Mouse (Mus musculus) heart, postnatal 0 days (tissue): Measurements from ENCODE around the gene Mul1. TPM values are rescaled to one million over a fixed set of nuclear protein-coding genes. Genes with fewer than 3 reads are reported as not detected.
A peak's percentile ranks its signal among the peaks of the same experiment; 100 is the strongest.

Experiments
- ATAC-seq: fragments of 200-750 bp; cut with Nextera tagmentation; 2 replicates; pipeline ENCODE4 v1.8.0; 2017; ENCODE audit warnings: low read depth, moderate number of reproducible peaks, moderate library complexity; ENCODE audit not compliant: insufficient read depth
- DNase-seq: peaks from one replicate; pipeline ENCODE4 v3.0.0-alpha.2; 2016; ENCODE audit warnings: low spot score
- H3K27ac ChIP-seq: fragments of 300-500 bp; sonication (generic); 2 replicates; pipeline ENCODE4 v1.5.1; 2014; ENCODE audit warnings: low read depth, mild to moderate bottlenecking
- H3K27me3 ChIP-seq: fragments of 300-500 bp; sonication (generic); 2 replicates; pipeline ENCODE4 v1.6.1; 2014; ENCODE audit warnings: low read length, mixed read lengths; ENCODE audit not compliant: control insufficient read depth, insufficient read depth
- H3K36me3 ChIP-seq: fragments of 300-500 bp; sonication (generic); replicated peaks from 2 replicates; pipeline ENCODE4 v1.6.1; 2014; ENCODE audit warnings: low read length, mixed read lengths; ENCODE audit not compliant: control insufficient read depth, insufficient read depth
- H3K4me1 ChIP-seq: fragments of 300-500 bp; sonication (generic); 2 replicates; pipeline ENCODE4 v1.6.1; 2014; ENCODE audit warnings: antibody characterized with exemption; ENCODE audit not compliant: control insufficient read depth, insufficient read depth
- H3K4me2 ChIP-seq: fragments of 300-500 bp; sonication (generic); 2 replicates; pipeline ENCODE4 v1.6.1; 2014; ENCODE audit warnings: low read depth, mild to moderate bottlenecking, low read length, moderate library complexity
- H3K4me3 ChIP-seq: fragments of 300-500 bp; sonication (generic); 2 replicates; pipeline ENCODE4 v1.5.1; 2014; ENCODE audit warnings: low read depth, low read length
- H3K9ac ChIP-seq: fragments of 300-500 bp; sonication (generic); replicated peaks from 2 replicates; pipeline ENCODE4 v1.6.1; 2014; ENCODE audit warnings: low read depth, low read length, mixed read lengths
- H3K9me3 ChIP-seq: fragments of 300-500 bp; sonication (generic); replicated peaks from 2 replicates; pipeline ENCODE4 v1.6.1; 2016; ENCODE audit warnings: low read length; ENCODE audit not compliant: control insufficient read depth
- CTCF ChIP-seq: IDR thresholded peaks from 2 replicates; pipeline ENCODE4 v1.5.1; 2016; ENCODE audit warnings: antibody characterized with exemption, control low read depth, low read depth
- EP300 ChIP-seq: IDR thresholded peaks from 2 replicates; pipeline ENCODE4 v1.6.1; 2016; ENCODE audit warnings: antibody characterized with exemption, low read depth
- WGBS: fragments of 180-500 bp; shearing (Covaris S2); extraction: QIAGEN DNeasy Blood & Tissue Kit; methylation state at CpG from one replicate; pipeline ENCODE4 v1.1.7; 2014; 5-methylcytosine and 5-hydroxymethylcytosine counted together
- polyA plus RNA-seq: library from polyadenylated mRNA; unstranded; fragments of >200 nt; fragmentation: Nextera tagmentation; extraction: Ambion mirVana; gene quantifications from 2 replicates; pipeline ENCODE4 v1.2.1, GENCODE M21; 2015
- total RNA-seq: library from RNA; depleted of rRNA; stranded (reverse); fragments of >200 nt; gene quantifications from 2 replicates; pipeline ENCODE4 v1.2.3, GENCODE M21; 2014; ENCODE audit warnings: low replicate concordance

Mul1 gene
- total and polyA plus RNA-seq, 2 experiments from 2014 or later, result 30.0 to 40.6 TPM

DNA sequence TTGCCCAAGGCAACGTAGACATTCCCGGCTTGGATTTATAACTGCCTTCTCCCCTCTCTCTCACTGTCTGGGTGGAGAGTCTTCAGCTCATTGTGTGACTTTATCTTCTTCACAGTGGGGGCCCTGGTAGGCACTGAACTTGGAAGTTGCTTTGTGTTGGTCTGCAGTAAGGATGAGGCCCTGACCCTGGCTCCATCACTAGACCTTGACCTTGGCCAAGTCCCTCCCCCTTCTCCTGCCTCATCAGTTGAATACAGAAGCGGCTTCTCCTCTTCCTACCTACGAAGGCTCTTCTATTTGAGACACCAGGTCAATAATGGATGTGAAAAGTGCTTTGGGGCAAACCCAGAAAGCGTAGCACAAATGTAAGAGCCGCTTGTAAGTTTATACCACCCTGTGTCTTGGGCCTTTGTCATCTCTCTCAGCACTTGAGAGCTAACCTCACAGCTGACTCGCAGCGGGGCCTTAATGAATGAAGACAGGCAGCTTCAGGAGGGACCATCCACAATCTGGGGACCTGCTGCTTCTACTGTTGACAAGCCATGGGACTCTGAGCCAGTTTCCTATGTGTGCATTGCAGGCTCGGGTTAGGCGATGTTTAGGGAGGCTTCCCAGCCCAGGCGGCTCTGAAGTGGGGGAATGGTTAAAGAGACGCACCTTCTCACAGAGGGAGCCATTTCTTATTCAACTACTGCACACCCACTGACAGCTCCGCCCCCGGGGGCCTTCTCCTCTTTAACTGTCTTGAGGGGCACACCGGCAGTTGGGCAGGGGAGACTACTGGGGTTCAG lies 18.0 kb downstream of the Mul1 start:
- H3K9ac ChIP-seq, result no peak overlapping the region
- WGBS, result 35% methylated on average over 15 of the region's 15 CpGs
- no peaks in the 10 kb centered on the region for H3K36me3 ChIP-seq
- 0 out of 2 replicates have a peak, but pooled peaks cover 6% of the 10 kb centered on the region for H3K4me1 ChIP-seq
- DNase-seq, result no peak
- H3K4me2 ChIP-seq, result no peak overlapping the region
- H3K27me3 ChIP-seq, result peaks cover 51% of the 10 kb centered on the region
- no peak overlapping the region for H3K27ac ChIP-seq
- TF ChIP-seq EP300, result no peak
- TF ChIP-seq CTCF, result no peak
- no peak for ATAC-seq
- H3K9me3 ChIP-seq, result no peaks in the 10 kb centered on the region
- no peak overlapping the region for H3K4me3 ChIP-seq

DNA sequence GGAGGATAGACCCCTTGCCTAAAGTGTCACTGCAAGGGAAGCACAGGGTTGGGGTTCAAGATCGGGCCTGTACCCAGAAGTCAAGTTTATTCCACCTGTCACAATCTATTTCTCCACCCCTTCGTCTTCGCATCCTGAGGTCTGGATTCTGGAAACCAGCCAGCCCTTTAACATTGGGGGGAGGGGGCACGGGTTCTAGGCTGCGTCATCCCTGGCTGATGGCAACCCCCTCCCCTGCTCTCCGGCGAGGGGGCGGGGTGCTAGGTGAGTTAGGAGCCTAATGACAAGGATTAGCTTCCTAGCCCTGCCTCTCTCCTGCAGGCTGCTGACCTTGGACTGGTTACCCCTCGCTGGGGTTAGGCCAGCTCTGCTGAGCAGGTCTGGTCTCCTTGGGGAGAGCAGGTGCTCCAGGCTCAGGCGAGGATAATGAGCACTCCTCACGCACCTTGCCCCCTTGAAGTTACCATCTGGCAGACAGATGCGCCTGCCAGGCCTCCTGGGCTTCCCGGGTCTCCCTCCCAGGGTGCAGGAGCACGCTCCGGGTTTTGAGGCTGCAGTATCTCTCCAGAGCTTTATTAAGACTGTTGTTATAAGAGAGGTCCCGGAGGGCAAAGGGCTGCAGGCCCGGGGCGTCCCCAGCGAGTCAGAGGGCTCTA lies 18.8 kb downstream of the Mul1 start:
- TF ChIP-seq EP300, result no peak
- TF ChIP-seq CTCF, result no peak
- DNase-seq (no peak), ATAC-seq (0 out of 2 replicates have a peak, but pooled peaks have one; percentile 3)
- Histone ChIP-seq H3K36me3 (no peaks in the 10 kb centered on the region), H3K9me3 (no peaks in the 10 kb centered on the region), H3K27ac (no peak overlapping the region), H3K27me3 (peaks cover 55% of the 10 kb centered on the region), H3K4me1 (0 out of 2 replicates have a peak, but pooled peaks cover 6% of the 10 kb centered on the region), H3K4me3 (peak overlapping the region; percentile 86), H3K9ac (no peak overlapping the region), H3K4me2 (peak overlapping the region; percentile 99)
- WGBS, result 12% methylated on average over 19 of the region's 19 CpGs

DNA sequence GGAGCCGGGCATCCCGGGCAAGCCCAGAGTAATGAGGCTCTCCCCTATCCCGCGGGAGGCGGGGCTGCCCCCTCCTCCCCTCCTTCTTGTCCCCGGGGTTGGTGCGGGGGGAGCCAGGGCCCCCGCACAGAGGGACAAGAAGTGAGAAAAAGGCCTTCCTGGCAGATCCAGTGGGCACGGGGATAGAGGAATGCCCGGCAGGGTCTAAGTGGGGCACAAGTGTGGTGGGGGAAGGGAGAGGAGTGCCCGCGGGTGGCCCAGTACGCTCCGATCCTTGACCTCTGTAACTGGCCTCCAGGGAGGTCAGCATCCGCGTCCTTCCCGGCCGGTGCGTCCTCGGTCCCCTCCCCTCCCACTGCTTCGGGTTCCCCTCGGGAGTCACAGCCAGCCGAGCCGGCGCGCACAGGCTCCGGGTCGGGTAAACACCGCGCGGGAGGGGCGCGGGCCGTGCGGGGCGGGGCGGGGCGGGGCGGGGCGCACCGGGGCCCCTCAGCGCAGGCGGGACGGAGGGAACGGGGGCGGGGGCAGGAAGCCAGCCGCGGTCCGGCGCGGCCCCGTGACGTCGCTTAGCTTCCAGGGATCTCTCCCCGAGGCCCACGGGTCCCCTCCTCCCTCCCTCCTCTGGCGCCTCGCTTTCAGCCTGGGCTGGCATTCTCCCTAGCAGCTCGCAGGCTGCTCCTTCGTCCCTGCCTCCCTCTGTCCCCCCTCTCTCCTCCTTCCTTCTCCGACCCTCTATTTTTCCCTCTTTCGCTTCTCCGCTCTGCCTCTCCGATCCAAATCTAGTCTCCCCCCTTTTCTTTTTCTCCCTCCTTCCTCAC lies 19.5 kb downstream of the Mul1 start, which contains the start of gene Camk2n1:
Gene Camk2n1 (plus strand): TSS at position 562 of the 818 bp plus-strand sequence.
- peak within 1 kb of the TSS; percentile 76 for H3K27ac ChIP-seq
- DNase-seq (peak; percentile 44), ATAC-seq (peak; percentile 78)
- 0 out of 2 replicates have a peak, but pooled peaks cover 6% of the 10 kb centered on the region for H3K4me1 ChIP-seq
- no peak for TF ChIP-seq CTCF
- no peak for TF ChIP-seq EP300
- H3K36me3 ChIP-seq, result no peaks in the 10 kb centered on the region
- H3K4me3 ChIP-seq, result peak within 1 kb of the TSS; percentile 86
- H3K9me3 ChIP-seq, result no peaks in the 10 kb centered on the region
- peak within 1 kb of the TSS; percentile 64 for H3K9ac ChIP-seq
- peak within 1 kb of the TSS; percentile 99 for H3K4me2 ChIP-seq
- H3K27me3 ChIP-seq, result peaks cover 62% of the 10 kb centered on the region
- WGBS, result 0% methylated on average over 48 of the region's 64 CpGs

DNA sequence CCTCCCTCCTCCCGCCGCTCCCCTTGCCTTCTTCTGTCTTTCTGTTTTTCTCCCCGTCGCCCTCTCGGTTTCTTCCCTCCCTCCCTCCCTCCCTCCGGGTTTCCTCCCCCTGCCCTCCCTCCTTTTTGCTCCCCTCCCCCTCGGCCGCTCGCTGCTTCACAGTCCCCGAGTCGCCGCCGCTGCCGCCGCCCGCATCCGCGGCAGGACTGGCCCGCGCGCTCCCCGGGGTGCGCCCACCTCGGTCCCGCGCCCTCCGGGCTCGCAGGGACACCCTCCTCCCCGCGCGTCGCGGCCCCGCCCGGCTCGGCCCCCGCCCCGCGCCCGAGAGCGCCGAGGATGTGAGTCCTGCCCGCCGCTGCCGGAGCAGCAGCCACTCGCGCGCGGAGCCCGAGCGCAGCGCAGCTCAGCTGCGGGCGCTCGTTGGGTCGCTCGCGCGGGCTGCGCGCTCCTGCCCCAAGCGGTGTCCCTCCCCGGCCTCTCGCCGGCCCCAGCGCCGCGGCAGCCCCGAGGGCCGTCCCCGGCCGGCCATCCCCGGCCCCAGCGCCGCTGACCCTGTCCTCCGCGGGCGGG lies 20.2 kb downstream of the Mul1 start:
- peaks cover 69% of the 10 kb centered on the region for H3K27me3 ChIP-seq
- peak overlapping the region; percentile 64 for H3K9ac ChIP-seq
- 0 out of 2 replicates have a peak, but pooled peaks cover 6% of the 10 kb centered on the region for H3K4me1 ChIP-seq
- H3K4me3 ChIP-seq, result peak overlapping the region; percentile 86
- ATAC-seq (peak; percentile 47), DNase-seq (no peak)
- H3K9me3 ChIP-seq, result no peaks in the 10 kb centered on the region
- H3K36me3 ChIP-seq, result no peaks in the 10 kb centered on the region
- peak overlapping the region; percentile 76 for H3K27ac ChIP-seq
- peak overlapping the region; percentile 99 for H3K4me2 ChIP-seq
- under 1% methylated on average over 54 of the region's 78 CpGs for WGBS
- TF ChIP-seq CTCF (no peak), EP300 (no peak)
